In genomic region chr2:118887440-118887839, GRCm38 (mm10) we compare ENCODE assay signal across 12 mouse cellular contexts. TPM values are rescaled to one million over a fixed set of nuclear protein-coding genes. Genes with fewer than 3 reads are reported as not detected.
A peak's percentile ranks its signal among the peaks of the same experiment; 100 is the strongest.
DNase-seq lines count a peak whose midpoint lies in the region; ATAC-seq and TF ChIP-seq lines count a peak whose summit lies in the region.
"Had no signal": no experiment of that assay in that cellular context is flagged by ENCODE, and none has a peak within 500 bp of the region (broad histone marks: within the 10 kb centered on the region; RNA-seq: fewer than 3 reads in every experiment).

No protein-coding gene starts in this region.

- no peaks in the 10 kb centered on the region for H3K4me1 ChIP-seq in forebrain, postnatal 0 days (ENCODE audit: insufficient read depth)
- H3K4me1 ChIP-seq in forebrain, embryonic 14.5 days (ENCODE audit: control insufficient read depth, insufficient read depth, low read length) = no peaks in the 10 kb centered on the region
- H3K4me1 ChIP-seq in megakaryocyte, embryonic 14.5 days = peaks cover 34% of the 10 kb centered on the region
- peaks cover 5% of the 10 kb centered on the region for H3K4me1 ChIP-seq in hindbrain, embryonic 16.5 days (ENCODE audit: control insufficient read depth, insufficient read depth, low read depth, low read length)
- peaks cover 26% of the 10 kb centered on the region for H3K4me1 ChIP-seq in liver, postnatal 0 days (ENCODE audit: insufficient read depth)

- no peaks in the 10 kb centered on the region for H3K36me3 ChIP-seq in forebrain, postnatal 0 days (ENCODE audit: insufficient read depth)
- H3K36me3 ChIP-seq in forebrain, embryonic 14.5 days (ENCODE audit: control insufficient read depth, insufficient read depth, low read length) = no peaks in the 10 kb centered on the region
- H3K36me3 ChIP-seq in megakaryocyte, embryonic 14.5 days (replicated peaks; ENCODE audit: low read length) = no peaks in the 10 kb centered on the region
- no peaks in the 10 kb centered on the region for H3K36me3 ChIP-seq in hindbrain, embryonic 16.5 days (ENCODE audit: control insufficient read depth, insufficient read depth, low read length)
- H3K36me3 ChIP-seq in liver, postnatal 0 days (replicated peaks; ENCODE audit: insufficient read depth, low read length) = no peaks in the 10 kb centered on the region
- H3K36me3 ChIP-seq: neural tube, embryonic 13.5 days had no signal

- DNase-seq in forebrain, postnatal 0 days = no peak
- DNase-seq in forebrain, embryonic 14.5 days (ENCODE audit: low spot score) = no peak
- DNase-seq in liver, postnatal 0 days = no peak
- no peak for DNase-seq in urinary bladder, postnatal 10 days (ENCODE audit: low spot score)
- DNase-seq: adrenal gland, adult 8-10 months; kidney, postnatal 4 days; right cerebral cortex, postnatal 4 days had no signal

- peak overlapping the region; percentile 37 for H3K4me2 ChIP-seq in forebrain, postnatal 0 days (ENCODE audit: low read depth)
- H3K4me2 ChIP-seq in forebrain, embryonic 14.5 days (ENCODE audit: low read length) = no peak overlapping the region
- H3K4me2 ChIP-seq in hindbrain, embryonic 16.5 days (ENCODE audit: low read length) = peak overlapping the region; percentile 44
- H3K4me2 ChIP-seq in liver, postnatal 0 days (ENCODE audit: low read depth, low read length) = peak overlapping the region; percentile 72
- H3K4me2 ChIP-seq: neural tube, embryonic 13.5 days had no signal

- H3K9me3 ChIP-seq in forebrain, postnatal 0 days (ENCODE audit: low read length) = no peaks in the 10 kb centered on the region
- H3K9me3 ChIP-seq in forebrain, embryonic 14.5 days (replicated peaks; ENCODE audit: control insufficient read depth, low read length) = no peaks in the 10 kb centered on the region
- no peaks in the 10 kb centered on the region for H3K9me3 ChIP-seq in megakaryocyte, embryonic 14.5 days
- H3K9me3 ChIP-seq in hindbrain, embryonic 16.5 days (ENCODE audit: control insufficient read depth, low read length) = no peaks in the 10 kb centered on the region
- no peaks in the 10 kb centered on the region for H3K9me3 ChIP-seq in liver, postnatal 0 days (ENCODE audit: low read length)
- H3K9me3 ChIP-seq: neural tube, embryonic 13.5 days had no signal

- H3K9ac ChIP-seq in forebrain, postnatal 0 days = 0 out of 2 replicates have a peak overlapping the region, but pooled peaks have one; percentile 10
- no peak overlapping the region for H3K9ac ChIP-seq in forebrain, embryonic 14.5 days (ENCODE audit: low read length)
- H3K9ac ChIP-seq in hindbrain, embryonic 16.5 days (ENCODE audit: low read depth, low read length) = no peak overlapping the region
- H3K9ac ChIP-seq in liver, postnatal 0 days (replicated peaks) = peak overlapping the region; percentile 39; the same call in 1 of the 2 replicates
- H3K9ac ChIP-seq: neural tube, embryonic 13.5 days had no signal

- H3K27me3 ChIP-seq in forebrain, postnatal 0 days (ENCODE audit: insufficient read depth, low read length) = no peaks in the 10 kb centered on the region
- H3K27me3 ChIP-seq in forebrain, embryonic 14.5 days (replicated peaks; ENCODE audit: control insufficient read depth, insufficient read depth, low read length) = 0 out of 2 replicates have a peak, but pooled peaks cover 7% of the 10 kb centered on the region
- H3K27me3 ChIP-seq in megakaryocyte, embryonic 14.5 days (replicated peaks) = peaks cover 73% of the 10 kb centered on the region
- peaks cover 16% of the 10 kb centered on the region for H3K27me3 ChIP-seq in hindbrain, embryonic 16.5 days (replicated peaks; ENCODE audit: control insufficient read depth, insufficient read depth, low read length)
- H3K27me3 ChIP-seq in liver, postnatal 0 days (ENCODE audit: insufficient read depth, low read length) = peaks cover 2% of the 10 kb centered on the region; the same call in 1 of the 2 replicates

- no peak overlapping the region for H3K27ac ChIP-seq in forebrain, postnatal 0 days (ENCODE audit: low read depth, low read length)
- no peak overlapping the region for H3K27ac ChIP-seq in forebrain, embryonic 14.5 days (ENCODE audit: low read depth, low read length)
- H3K27ac ChIP-seq in hindbrain, embryonic 16.5 days (ENCODE audit: low read depth, low read length) = no peak overlapping the region
- H3K27ac ChIP-seq in liver, postnatal 0 days (ENCODE audit: low read depth) = peak overlapping the region; percentile 61
- H3K27ac ChIP-seq: neural tube, embryonic 13.5 days had no signal

- WGBS in forebrain, postnatal 0 days = 66% methylated on average over 13 of the region's 13 CpGs
- WGBS in forebrain, embryonic 14.5 days = 72% methylated on average over 13 of the region's 13 CpGs
- WGBS in hindbrain, embryonic 16.5 days = 71% methylated on average over 13 of the region's 13 CpGs
- WGBS in liver, postnatal 0 days (ENCODE audit: insufficient replicate concordance) = 46% methylated on average over 13 of the region's 13 CpGs

- no peak for ATAC-seq in forebrain, postnatal 0 days
- ATAC-seq in forebrain, embryonic 14.5 days = no peak
- ATAC-seq in megakaryocyte, adult 5-6 weeks (ENCODE audit: poor library complexity, severe bottlenecking) = no peak
- ATAC-seq in hindbrain, embryonic 16.5 days = no peak
- ATAC-seq in liver, postnatal 0 days = peak; percentile 37
- ATAC-seq in activated CD4-positive, CD25-positive, alpha-beta regulatory T cell, adult 4 months = no peak

- peak; percentile 10; the same call in 1 of the 2 replicates for TF ChIP-seq CTCF in forebrain, postnatal 0 days (IDR thresholded peaks at IDR 0.05; ENCODE audit: low read depth)
- TF ChIP-seq CTCF in liver, postnatal 0 days (IDR thresholded peaks at IDR 0.05; ENCODE audit: low read depth) = no peak

- TF ChIP-seq EP300 in liver, postnatal 0 days (IDR thresholded peaks at IDR 0.05; ENCODE audit: low read depth) = no peak

- no peak overlapping the region for H3K4me3 ChIP-seq in forebrain, postnatal 0 days (ENCODE audit: low read depth, low read length)
- H3K4me3 ChIP-seq in forebrain, embryonic 14.5 days (ENCODE audit: low read depth, low read length) = no peak overlapping the region
- peak overlapping the region; percentile 86 for H3K4me3 ChIP-seq in megakaryocyte, embryonic 14.5 days (replicated peaks)
- no peak overlapping the region for H3K4me3 ChIP-seq in hindbrain, embryonic 16.5 days (ENCODE audit: low read length)
- H3K4me3 ChIP-seq in liver, postnatal 0 days (ENCODE audit: low read depth, low read length) = peak overlapping the region; percentile 32; the same call in 1 of the 2 replicates
- H3K4me3 ChIP-seq: neural tube, embryonic 13.5 days had no signal

RNA-seq across cellular contexts. Expression of gene Bahd1, which starts 12.7 kb away (rescaled TPM):
- 18.0 and 19.9 TPM in 2 replicates for total RNA-seq in forebrain, postnatal 0 days (2014; rRNA removed)
- polyA plus RNA-seq in forebrain, postnatal 0 days (2015; fragmentation: Nextera tagmentation; extraction: Ambion mirVana) = 4.6 and 5.1 TPM in 2 replicates
- 2.0 and 2.1 TPM in 2 replicates for polyA plus RNA-seq in forebrain, embryonic 14.5 days (2014; fragmentation: Nextera tagmentation; extraction: Ambion mirVana)
- polyA plus RNA-seq in megakaryocyte, embryonic 14.5 days (2012; ENCODE audit: insufficient read depth, low replicate concordance) = 11.5 and 14.8 TPM in 2 replicates
- total RNA-seq in megakaryocyte, adult 5-6 weeks (2015) = 5.1 and 5.3 TPM in 2 replicates
- 3.2 and 4.2 TPM in 2 replicates for total RNA-seq in megakaryocyte, adult 5-6 weeks (2017)
- polyA plus RNA-seq in hindbrain, embryonic 16.5 days (2015; fragmentation: Nextera tagmentation; extraction: Ambion mirVana) = 6.2 and 6.5 TPM in 2 replicates
- 2.4 and 2.5 TPM in 2 replicates for polyA plus RNA-seq in liver, postnatal 0 days (2015; fragmentation: Nextera tagmentation; extraction: Ambion mirVana)
- 1 to 10 TPM; 3.6 TPM for polyA plus RNA-seq in activated CD4-positive, CD25-positive, alpha-beta regulatory T cell, adult 4 months (2017; shearing (Covaris generic))

RNA-seq across cellular contexts. Expression of gene Ivd, which starts 25.7 kb away (rescaled TPM):
- 49.0 and 50.5 TPM in 2 replicates for total RNA-seq in forebrain, postnatal 0 days (2014; rRNA removed)
- polyA plus RNA-seq in forebrain, postnatal 0 days (2015; fragmentation: Nextera tagmentation; extraction: Ambion mirVana) = 42.9 and 45.8 TPM in 2 replicates
- polyA plus RNA-seq in forebrain, embryonic 14.5 days (2014; fragmentation: Nextera tagmentation; extraction: Ambion mirVana) = 39.6 and 45.1 TPM in 2 replicates
- polyA plus RNA-seq in megakaryocyte, embryonic 14.5 days (2012; ENCODE audit: insufficient read depth, low replicate concordance) = 2.1 and 3.2 TPM in 2 replicates
- 11.4 and 12.9 TPM in 2 replicates for total RNA-seq in megakaryocyte, adult 5-6 weeks (2015)
- 21.6 and 28.0 TPM in 2 replicates for total RNA-seq in megakaryocyte, adult 5-6 weeks (2017)
- polyA plus RNA-seq in hindbrain, embryonic 16.5 days (2015; fragmentation: Nextera tagmentation; extraction: Ambion mirVana) = 52.2 and 56.1 TPM in 2 replicates
- polyA plus RNA-seq in liver, postnatal 0 days (2015; fragmentation: Nextera tagmentation; extraction: Ambion mirVana) = 47.0 and 50.4 TPM in 2 replicates
- polyA plus RNA-seq in activated CD4-positive, CD25-positive, alpha-beta regulatory T cell, adult 4 months (2017; shearing (Covaris generic)) = 10 to 100 TPM; 37.3 to 58.1 TPM

RNA-seq across cellular contexts. Expression of gene Chst14, which starts 38.9 kb away (rescaled TPM):
- 2.9 and 4.0 TPM in 2 replicates for total RNA-seq in forebrain, postnatal 0 days (2014; rRNA removed)
- 3.6 and 3.9 TPM in 2 replicates for polyA plus RNA-seq in forebrain, postnatal 0 days (2015; fragmentation: Nextera tagmentation; extraction: Ambion mirVana)
- polyA plus RNA-seq in forebrain, embryonic 14.5 days (2014; fragmentation: Nextera tagmentation; extraction: Ambion mirVana) = 7.1 and 7.4 TPM in 2 replicates
- 0.81 and 2.1 TPM in 2 replicates for polyA plus RNA-seq in megakaryocyte, embryonic 14.5 days (2012; ENCODE audit: insufficient read depth, low replicate concordance)
- 4.6 and 5.3 TPM in 2 replicates for total RNA-seq in megakaryocyte, adult 5-6 weeks (2015)
- 1.4 and 3.5 TPM in 2 replicates for total RNA-seq in megakaryocyte, adult 5-6 weeks (2017)
- polyA plus RNA-seq in hindbrain, embryonic 16.5 days (2015; fragmentation: Nextera tagmentation; extraction: Ambion mirVana) = 5.3 and 7.3 TPM in 2 replicates
- polyA plus RNA-seq in liver, postnatal 0 days (2015; fragmentation: Nextera tagmentation; extraction: Ambion mirVana) = 4.0 and 4.5 TPM in 2 replicates
- polyA plus RNA-seq in activated CD4-positive, CD25-positive, alpha-beta regulatory T cell, adult 4 months (2017; shearing (Covaris generic)) = 1 to 10 TPM; 1.3 to 1.5 TPM

Comparison
In these comparisons a context has a peak if more than half of its experiments do, and no peak if none do; other contexts are left out.
1. H3K9ac ChIP-seq: peak in forebrain, postnatal 0 days (single experiment) and liver, postnatal 0 days (single experiment); none in forebrain, embryonic 14.5 days (single experiment) and hindbrain, embryonic 16.5 days (single experiment).
2. H3K4me3 ChIP-seq: peak in megakaryocyte, embryonic 14.5 days (single experiment) and liver, postnatal 0 days (single experiment); none in forebrain, postnatal 0 days (single experiment), forebrain, embryonic 14.5 days (single experiment) and hindbrain, embryonic 16.5 days (single experiment).